Mouse (Mus musculus): Measurements from ENCODE around the gene Nectin1.

DNA sequence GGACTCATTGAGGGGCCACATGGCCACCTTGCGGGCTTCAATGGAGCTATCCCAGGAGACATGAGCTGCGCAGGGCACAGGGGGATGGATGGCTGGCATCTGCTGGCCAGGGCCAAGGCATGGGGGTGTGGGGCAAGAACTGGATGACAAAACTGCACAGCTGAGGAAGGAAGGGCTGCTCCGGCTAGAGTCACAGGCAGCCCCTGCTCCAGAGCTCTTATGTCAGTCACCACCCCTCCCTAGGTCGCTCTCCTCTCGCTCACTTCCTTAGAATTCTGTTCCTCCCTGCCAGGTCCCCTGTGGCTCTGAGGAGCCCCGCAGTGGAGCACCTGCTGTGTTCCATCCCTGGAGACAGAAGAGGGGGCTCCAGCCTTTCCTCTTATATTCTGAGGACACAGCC is 63.8 kb downstream of the Nectin1 start:
- TF ChIP-seq CTCF (IDR thresholded peaks at IDR 0.05; ENCODE audit: insufficient read depth, low read depth, low read length), result no peak
- no peak for TF ChIP-seq POLR2A (IDR thresholded peaks at IDR 0.05; ENCODE audit: insufficient read depth, low read depth, low read length)

All from olfactory bulb, adult 2 months (tissue).